Mouse (Mus musculus) urinary bladder, adult 18-20 months (tissue): Measurements from ENCODE around the gene Rasgef1c.

Experiments
- DNase-seq, 2 experiments: peaks; one replicate each; pipeline ENCODE4 v3.0.0; 2022; ENCODE audit warnings: low spot score in 2 of 2, mixed read lengths in 2 of 2

Rasgef1c gene

DNA sequence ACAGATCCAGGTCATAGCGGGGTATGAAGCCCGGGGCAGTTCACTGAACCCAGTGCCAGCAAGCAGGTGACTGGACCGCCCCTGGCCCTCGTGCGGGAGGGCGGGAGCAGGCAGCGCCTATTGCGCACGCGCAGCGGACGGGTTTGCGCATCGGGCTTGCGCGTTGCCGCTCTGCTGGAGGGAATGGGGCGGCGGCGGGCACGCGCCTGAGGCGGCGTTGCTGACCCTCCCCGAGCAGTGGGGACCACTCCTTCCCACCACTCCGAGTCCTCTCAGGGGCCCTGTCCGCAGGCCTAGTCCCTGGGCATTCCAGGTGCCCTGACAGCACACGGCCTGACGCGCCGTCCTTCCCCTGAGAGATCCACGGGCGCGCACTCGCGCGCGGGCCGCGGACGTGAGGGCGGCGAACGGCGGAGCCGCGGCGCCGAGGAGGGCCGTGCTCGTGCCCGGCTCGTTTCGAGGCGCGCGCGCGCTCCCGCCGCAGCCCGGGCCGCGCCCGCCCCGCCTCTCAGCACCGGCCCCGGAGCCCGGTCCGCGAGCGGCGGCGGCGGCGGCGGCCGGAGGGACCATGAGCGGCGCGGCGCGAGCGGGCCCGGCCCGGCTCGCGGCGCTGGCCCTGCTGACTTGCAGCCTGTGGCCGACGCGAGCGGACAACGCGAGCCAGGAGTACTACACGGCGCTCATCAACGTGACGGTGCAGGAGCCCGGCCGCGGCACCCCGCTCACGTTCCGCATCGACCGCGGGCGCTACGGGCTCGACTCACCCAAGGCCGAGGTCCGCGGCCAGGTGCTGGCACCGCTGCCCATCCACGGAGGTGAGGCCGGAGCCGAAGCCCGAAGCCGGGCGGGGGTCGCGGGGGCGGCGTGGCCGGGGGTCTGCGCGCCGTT is 123.4 kb downstream of the Rasgef1c start, which contains the start of gene Rnf130:
Rnf130 (plus strand) TSS at position 514 of the 888 bp plus-strand sequence.
- peak; percentile 92 to 94 for DNase-seq

DNA sequence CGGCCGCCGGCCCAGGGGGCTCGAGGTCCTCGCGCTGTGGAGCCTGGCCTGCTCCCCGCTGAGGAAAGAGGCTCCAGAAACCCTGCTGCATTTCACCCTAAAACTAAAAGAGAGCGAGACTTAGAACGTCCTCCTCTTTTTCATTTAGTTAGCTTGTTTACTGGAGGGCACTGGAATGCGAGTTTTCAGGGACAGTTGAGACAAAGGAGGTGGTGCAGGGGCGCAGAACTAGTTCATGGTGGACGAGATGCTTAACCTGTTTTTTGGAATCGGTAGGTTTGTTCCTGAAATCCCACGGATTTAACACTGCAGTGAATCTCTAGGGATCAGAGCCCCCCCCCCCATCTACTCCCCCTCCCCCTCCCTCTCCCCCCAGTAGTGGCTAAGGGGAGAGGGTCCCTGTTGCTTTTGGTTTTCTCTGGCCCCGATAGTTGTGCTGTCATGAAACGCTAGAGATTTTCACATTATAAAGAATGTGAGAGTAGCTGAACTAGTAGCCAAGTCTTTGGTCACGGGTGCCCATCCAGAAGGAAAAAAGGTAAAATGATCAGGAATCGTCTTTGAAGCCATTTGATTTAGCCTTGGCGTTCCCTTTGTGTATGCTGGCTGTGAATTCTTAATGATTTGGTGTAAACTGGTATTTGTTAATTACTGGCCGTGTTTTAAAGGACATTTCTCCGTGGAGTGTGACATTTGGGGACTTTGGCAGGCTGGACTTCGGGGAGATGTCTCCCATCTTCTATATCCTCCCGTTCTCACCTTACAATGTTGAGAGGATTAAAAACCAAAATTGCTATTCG is 124.3 kb downstream of the Rasgef1c start:
- no peak for DNase-seq

DNA sequence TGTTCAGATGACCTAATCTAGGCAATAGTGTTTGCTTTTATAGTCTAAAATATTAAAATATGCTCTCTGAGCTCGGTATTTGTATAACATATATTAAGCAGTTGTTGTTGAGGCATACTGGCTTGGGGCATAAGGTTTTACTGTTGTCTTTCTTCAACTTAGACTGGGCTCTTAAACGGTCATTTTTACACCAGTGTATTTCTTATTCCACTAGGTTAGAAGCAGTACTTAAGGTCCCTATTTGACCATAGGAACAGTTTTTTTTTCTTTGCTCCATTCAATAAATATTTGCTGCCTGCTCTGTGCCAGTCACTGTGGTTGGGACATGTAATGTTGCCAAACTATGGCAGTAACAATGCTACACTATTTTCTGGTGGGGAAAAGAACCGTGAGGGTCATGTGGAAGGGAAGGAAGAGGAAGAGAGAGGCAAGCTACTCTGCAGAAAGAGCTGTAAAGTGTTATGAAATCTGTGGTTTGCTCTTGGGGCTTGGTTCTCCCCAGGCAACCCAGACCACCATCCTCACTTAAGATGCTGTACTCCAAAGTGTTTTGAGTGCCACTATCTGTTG is 125.0 kb downstream of the Rasgef1c start:
- DNase-seq: no peak

DNA sequence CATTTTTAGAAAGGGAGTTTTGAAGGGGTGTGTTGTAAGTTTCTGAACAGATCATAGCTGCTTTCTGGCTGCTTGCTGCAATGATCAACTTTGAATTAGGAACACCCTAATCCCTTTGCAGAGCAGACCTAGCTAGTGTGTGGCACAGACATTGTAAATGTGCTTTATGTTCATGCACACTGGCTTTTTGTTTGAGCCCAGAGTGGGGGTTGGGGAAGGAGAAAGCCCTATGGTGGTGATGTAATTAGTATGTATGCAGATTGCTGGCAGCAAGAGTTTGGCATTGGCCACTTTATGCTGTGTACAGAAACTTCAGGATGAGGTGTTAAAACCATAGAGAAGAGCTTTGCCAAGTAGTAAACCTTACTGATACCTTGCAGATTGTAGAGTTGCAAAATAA is 126.8 kb downstream of the Rasgef1c start:
- DNase-seq: no peak
